Mouse (Mus musculus) urinary bladder, postnatal 36 days (tissue): ENCODE measurements around the gene Ryr2.

Experiments used
- DNase-seq, 2 experiments: peaks; one replicate each; pipeline ENCODE4 v3.0.0; 2022; ENCODE audit warnings: low spot score in 2 of 2, mixed read lengths in 1 of 2

Gene Ryr2

DNA sequence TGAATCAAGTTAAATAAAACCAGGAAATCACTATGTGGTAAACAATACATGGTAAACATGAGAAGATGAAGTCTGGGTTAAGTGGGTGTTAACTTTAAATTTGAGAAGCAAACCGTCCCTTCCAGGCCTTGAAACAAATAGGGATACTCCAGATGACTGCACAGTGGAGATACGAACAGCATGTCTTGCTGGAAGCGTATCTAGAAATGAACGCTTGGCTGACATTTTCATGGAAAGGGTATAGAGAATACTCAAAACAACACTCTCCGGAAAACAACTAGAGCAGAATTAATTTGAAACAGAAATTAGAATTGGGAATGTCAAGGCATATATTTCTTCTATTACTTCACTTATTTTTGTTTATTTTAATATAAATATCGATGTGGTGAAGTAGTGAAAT is 329.0 kb downstream of the Ryr2 start:
- DNase-seq = no peak

DNA sequence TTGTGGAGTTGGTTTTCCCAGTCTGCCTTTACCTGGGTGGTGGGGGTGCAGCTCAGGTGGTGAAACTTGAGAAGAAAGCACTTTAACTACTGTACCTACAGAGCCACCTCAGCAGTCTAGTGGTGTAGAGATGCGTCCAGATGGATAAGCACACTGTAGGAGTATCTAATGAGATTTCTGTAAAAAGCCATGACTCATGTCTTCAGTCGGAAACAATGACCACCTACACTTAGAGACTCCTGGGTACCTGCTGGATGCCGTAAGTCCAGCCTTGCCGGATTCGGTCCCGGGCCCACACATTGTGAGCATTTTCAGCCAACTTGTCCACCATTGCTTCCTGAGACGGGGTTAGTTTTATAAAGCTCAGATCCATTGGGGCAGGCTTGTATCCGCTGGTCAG is 334.6 kb downstream of the Ryr2 start:
- no peak for DNase-seq

DNA sequence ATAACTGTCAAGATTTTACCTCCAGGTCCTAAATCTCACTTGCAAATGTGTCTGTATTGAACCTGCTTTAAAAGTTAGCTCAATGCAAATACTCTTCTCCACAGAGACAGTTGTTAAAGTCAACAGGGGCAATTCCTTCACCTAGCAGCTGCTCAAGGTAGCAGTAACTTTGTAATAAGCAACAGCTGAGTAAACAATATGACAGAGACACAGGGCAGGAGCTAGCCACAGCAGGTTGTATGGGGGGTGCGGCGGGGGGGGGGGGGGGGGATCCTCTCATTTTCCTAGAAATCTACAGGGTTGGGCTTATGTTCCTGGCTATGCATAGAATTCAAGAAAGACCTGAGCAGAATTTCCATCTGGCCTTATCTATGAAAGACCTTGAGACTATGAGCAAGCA is 339.8 kb downstream of the Ryr2 start:
- no peak for DNase-seq

DNA sequence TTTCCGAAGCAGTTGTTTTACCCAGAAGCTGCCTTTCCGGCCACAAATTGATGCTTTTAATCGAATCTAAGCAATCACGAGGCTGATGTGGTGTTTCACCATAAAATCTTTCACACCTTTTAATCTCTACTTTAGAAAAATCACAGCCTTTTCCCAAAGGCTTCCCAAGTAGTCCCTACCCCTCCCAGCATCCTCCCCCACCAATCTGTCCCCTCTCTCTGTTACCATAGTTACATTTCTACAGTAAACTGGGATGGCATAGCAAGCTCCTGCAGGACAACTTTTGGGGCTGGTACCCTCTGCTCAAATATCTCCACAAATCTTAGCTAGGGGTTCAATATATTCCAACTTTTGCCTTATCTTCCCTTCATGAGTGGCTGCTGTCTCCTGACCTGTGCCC is 342.8 kb downstream of the Ryr2 start:
- no peak for DNase-seq

DNA sequence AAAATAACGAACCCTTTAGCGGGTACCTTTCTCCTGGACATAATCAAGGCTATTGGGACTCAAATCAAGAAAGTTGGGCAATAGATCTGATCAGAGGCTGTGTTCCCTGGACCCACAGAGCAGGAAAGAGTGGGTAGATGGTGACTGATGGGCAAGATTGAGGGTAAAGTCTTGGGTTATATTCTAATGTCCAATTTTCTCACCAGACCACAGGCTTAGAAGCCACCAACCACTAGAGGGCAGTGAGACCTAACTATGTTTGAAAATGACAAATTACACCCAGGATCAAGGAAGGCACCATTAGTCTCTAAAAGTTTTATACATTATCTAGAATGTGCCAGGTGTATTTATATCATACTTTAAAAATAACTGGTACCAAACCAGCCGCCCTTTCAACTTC is 343.6 kb downstream of the Ryr2 start:
- no peak for DNase-seq

DNA sequence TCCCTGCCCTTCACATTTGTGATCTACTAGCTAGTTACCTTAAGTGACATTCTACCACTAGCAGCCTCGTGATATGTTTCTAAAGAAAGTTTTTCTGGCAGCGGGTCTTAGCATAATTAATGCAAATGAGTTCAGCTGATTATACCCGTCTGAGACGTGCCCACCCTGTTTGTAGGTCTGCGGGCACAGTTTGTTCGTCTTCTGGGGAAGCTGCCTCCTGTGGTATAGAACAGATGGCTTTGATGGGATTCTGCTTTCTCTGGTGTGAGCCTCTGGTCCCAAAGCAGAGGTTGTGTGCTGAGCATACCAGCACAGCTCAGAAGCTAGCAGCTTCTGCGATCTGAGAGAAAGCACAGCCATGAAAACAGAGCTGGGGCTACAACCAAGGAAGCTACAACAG is 348.9 kb downstream of the Ryr2 start:
- no peak for DNase-seq

DNA sequence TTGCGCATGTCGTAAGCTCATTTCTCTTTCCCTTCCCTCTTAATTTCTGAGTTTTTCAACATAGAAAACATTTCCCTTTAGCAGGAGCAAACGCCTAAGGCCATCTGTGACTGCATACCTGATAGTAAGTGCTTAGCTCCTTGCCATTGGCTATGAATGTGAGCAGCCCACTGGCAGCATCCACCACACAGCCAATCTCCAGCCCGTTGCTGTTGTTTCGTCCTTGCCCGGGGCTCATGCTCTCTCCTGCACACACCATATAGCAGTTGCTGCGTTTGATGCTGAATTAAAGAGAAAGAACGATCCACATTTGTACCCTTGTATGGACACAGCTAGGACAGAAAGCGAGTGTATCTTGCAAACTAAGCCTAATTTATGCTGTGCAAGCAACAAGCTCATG is 361.3 kb downstream of the Ryr2 start:
- DNase-seq = no peak

DNA sequence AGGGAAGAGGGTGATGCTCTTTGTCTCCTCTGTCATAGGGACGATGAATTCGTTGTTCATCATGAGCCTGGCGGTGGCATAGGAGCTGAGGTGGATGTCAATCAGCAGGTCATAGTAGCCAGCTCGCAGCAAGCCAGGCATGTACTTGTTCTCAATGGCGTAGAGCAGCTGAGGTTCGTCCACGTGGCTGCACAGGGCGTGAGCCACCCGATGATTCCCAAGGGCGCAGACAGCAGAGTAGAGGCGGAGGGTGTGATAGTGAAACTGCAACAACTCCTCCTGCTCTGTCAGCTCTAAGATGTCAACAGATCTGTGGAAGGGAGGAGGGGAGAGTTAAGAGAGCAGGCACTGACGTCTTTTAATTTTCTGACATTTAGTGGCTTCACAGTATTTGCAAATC is 368.5 kb downstream of the Ryr2 start:
- no peak for DNase-seq

DNA sequence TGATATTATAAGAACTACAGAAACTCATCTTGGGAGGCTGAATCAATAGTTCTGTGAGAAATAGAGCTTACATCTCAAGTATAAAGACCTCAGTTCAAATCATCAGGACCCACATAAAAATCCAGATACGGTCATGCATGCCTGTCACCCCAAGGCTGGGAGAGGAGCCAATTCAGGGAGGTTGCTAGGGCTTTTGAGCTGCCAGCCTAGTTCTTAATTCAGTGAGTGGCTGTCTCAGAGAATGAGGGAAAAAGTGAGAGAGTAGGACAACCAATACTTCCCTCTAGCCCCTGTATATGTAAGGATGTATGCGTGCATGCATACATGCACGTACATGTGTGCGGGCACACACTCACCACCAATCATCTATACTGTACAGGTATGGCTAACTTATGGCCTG is 390.5 kb downstream of the Ryr2 start:
- DNase-seq = no peak

DNA sequence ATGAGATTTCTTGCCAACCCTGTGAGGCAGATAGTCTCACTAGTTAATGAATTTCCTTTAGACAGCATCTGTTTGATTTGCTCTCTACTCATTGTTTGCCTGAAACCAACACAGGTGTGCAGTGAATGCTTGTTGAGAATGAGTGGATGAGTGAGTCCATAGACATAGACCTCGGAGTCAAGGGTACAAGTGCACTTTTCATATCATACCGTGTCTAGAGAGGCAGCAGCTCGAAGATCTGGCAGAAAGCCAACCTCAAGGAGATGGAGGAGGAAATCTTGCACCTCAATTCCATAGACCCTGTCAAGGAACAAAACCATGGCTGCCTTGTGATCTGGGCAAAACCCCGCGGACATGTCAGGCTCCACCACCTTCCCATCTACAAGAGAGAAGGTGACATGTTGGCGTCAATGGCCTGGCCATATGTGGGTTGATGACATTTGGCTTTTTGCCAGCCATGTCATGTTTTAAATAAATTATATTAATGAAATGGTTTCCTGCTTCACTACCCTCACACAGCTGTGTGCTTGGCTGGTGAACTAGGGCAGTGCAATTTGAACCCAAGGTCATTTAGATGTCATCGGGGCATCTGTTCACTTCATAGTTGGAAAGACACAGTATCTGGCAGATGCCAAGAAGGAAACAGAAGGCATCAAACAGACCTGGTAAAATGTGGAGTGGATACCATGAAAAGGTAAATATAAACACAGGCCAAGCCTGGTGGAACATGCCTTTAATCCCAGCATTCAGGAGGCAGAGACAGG is 396.9 kb downstream of the Ryr2 start:
- DNase-seq = no peak

DNA sequence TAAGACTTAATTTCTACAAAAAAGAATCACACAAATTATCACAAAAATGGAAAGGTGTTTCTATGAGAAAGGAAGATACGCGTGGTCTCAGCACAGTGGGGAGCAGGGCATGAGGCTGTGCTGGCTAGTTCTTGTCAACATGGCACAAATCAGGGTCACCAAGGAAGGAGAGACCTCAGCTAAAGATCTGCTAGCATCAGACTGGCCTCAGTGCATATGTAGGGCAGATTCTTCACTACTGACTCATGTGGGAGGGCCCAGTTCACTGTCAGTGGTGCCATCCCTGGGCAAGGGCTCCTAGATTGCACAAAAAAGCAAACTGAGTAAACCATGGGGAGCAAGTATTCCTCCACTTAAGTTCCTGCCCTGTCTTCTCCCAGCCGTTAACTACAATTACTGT is 405.0 kb downstream of the Ryr2 start:
- DNase-seq = no peak

DNA sequence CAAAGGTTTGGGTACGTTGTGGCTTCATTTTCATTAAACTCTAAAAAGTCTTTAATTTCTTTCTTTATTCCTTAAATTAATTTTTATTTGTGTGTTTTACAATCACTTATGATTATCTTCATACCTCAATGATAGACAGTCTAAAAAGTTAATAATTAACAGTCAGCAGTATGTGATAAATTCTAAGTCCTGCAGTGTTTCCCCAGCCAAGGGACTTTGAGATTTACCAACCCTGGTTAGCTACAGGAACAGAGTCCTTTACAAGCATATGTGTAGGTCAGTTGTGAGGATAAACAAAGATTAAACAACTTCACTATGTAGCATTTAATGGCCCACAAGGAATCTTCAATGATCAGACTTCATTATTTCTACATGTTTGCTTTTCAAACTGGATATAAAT is 410.2 kb downstream of the Ryr2 start:
- DNase-seq = no peak

DNA sequence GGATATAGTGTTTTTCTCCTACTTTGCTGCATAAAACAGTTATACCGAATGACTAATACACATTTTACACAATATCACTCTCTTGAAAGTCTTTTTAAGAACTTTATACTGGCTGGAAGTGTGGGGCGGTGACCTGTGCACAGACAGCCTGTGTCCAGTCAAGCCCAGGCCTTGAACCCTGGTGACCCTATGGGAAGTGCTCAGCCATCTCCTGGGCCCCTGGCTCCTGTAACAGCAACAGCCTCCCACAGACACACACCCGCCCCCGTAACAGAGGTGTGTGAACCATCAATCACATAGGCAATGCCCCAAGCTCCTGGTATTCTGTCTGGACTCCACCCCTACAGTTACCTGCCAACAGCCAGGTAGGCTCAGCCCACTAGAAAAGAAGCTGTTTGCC is 424.9 kb downstream of the Ryr2 start:
- DNase-seq = no peak

DNA sequence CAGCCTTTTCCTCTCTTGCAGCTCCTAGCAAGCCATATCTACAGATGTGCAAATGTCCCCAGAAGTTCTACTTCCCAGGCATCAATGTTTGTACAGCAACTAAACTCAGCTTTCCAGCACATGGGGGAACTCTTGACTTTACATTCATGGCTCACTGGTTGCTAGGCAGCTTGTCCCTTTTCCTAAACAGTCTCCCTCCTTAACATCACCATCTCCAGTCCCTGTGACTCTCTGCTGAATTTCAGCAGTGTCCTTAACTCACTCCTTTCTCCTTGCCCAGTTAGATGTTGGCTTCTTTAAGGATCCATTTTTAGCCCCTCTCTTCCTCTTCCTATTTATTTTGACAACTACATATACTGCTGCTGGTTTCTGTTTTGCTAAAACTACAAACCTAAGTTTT is 443.9 kb downstream of the Ryr2 start:
- DNase-seq = no peak

DNA sequence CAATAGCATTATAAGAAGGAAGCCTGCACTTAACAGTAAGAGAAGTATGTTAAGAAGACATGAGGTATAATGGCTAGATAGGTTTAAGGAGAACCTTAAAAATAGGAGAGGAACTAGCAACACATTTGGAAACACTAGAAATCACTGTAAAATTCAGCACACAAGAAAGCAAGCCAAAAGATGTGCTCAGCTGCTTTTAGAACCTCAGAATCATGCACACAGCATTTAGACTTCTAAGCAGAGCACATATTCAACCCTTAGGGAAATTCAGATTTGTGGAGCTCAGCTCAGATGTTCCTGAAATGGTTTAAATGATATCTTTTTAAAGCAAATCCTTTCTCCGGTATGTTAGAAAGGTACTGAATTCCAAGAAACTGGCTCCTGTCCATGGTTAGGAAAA is 461.9 kb downstream of the Ryr2 start:
- no peak for DNase-seq

DNA sequence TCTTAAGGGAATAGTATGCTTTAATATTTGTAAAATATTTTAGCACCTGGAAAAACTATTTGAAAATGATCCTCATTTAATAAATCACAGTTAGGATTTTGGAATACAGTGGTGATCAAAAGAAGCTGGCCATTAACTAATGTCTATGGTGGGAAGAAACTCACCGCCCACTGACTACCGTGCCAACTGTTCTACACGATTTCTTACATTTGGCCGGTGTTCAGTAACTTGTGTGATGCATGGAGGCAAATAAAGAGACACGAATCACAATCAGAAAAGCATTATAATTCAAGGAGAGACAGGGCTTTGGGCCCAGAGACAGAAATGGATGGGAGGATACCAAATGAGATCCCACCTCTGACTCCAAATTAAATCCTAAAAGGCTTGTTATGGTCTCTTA is 470.4 kb downstream of the Ryr2 start:
- no peak for DNase-seq

DNA sequence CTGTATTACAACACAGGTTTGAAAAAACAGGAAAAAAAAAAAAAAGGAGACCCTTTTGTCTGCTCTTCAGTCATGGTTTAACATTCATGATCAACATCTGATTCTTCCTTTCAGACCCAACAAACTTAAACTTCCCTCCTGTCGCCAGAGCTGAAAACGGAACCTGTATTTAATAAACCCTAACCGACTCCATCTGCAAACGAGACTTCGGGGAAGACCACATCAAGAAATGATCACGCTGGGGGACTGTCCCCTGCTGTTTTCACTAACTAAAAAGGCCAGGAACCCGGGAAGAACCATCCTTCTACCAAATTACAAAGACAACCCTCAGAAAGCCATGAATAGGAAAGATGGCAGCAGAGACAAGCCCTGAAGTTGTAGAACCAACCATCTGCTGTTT is 482.2 kb downstream of the Ryr2 start:
- DNase-seq = no peak

DNA sequence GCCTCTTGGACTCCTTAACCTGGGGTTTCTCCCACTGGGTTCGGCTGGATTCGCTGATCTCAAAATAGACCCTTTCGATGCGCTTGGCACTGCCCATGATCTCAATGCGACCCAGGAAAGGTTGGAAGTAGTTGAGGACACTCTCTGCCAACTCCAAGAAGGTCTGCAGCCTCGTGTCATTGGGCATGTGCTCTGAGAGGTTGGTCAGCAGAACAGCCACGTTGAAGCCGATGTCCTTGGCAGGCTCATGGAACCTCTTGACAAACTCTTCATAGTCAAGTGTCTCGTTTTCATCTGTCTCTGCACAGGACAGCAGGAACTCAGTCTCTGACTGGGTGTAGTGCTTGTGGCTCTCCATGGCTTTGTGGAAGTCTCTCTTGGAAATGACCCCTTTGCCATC is 511.3 kb downstream of the Ryr2 start:
- DNase-seq = no peak

DNA sequence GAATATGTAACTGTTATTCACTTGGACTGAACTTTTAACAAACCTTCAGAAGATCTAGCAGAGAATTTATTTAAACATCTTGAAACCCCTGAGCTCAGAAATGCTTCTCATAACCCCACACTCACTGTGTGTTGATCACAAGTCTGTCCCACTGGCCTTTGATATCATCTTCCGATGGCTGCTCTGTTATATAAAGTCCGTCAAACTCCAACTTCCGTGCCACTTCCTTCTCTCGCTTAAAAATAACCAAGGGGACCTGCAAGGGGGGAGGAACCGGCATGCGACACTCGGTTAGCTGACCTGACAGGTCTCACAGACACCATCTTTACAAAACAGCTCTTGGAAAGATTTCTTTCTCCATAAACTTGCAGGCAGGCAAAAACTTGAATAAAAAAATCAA is 521.5 kb downstream of the Ryr2 start:
- no peak for DNase-seq

DNA sequence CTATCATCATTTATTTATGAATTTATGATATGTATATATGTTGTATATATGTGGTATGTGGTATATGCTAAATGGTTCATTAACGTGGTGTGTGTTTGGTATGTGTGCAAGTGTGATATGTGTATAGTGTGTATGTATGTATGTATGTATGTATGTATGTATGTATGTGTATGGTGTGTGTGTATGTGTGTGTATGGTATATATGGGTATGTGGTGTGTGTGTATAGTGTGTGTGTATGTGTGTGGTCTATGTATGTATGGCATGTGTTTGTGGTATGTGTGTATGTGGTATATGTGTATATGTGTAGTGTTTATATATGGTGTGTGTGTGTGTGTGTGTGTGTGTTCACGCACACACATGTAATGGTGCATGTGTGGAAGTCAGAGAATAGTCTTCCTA is 534.2 kb downstream of the Ryr2 start:
- DNase-seq = no peak

DNA sequence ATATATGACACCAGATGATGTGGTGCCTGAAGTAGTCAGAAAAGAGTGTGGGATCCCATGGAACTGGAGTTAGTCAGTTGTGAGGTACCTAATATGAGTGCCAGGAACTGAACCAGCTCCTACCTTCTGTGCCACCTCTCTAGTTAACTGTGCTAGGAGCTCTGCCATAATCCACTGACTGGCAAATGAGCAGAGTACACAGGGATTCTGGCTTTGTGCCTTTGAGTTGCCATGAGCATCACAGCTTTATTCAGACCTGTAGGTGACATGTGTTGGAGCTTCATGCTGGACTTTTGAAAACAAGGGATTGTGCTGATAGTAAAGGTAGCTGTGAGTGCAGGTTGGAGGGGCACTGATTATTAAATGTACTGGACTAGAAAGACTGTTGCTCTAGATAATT is 539.4 kb downstream of the Ryr2 start:
- DNase-seq = no peak

DNA sequence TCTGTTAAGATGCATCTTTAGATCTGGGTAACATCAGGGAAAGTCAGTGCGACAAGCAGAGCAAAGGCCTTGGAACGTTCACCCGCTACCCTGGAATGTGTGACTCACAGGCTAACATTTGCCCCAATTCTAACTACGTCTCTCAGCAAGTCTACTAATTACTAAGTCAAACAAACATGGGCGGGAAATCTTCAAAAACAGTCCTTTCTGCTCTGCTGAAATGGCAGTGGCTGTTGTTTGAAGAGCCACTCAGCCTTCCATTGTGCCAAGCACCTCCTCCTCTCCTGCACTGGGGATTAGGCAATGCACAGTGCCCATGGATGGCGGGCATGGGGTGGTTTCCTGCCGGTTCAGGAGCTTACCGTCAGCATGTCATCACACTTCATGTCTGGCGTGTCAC is 540.3 kb downstream of the Ryr2 start:
- DNase-seq = peak in 1 of 2 experiments; percentile 6

DNA sequence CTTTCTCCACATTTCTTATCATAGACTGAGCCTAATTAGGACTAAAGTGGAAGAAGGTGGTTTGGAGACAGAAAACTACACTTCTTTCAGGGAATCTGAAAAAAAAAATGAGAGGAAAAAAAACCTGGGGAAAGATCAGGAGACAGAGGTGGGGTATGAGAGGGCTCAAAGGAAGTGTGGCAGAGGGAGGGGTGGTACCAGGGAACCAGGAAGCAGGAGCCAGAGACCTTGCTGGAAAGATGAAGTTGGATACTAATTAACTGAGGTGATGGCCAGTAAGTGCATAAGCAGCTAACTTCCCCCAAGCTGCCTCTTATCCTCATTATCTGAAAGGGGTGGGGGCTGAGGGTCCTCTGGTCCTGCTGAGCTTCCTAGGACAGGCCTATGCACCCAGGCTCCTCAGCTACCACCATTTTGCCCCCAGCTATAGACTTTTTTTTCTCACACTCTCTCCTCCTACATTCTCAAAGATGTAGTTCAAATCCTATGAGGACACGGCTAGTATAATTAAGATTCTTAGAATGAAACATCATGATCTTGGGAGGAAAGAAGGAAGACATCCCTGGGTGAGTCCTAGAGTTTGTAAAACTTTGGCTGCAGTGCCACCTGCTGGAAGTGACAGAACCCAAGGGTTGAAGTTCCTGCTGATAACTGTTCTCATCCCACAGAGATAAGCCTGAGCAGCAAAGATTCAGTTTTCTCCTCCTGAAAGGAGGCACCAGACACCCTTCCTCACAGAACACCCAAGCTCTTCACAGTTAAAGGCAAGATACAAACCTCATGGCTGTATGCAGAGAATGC is 543.3 kb downstream of the Ryr2 start:
- DNase-seq = peak; percentile 54 to 61

DNA sequence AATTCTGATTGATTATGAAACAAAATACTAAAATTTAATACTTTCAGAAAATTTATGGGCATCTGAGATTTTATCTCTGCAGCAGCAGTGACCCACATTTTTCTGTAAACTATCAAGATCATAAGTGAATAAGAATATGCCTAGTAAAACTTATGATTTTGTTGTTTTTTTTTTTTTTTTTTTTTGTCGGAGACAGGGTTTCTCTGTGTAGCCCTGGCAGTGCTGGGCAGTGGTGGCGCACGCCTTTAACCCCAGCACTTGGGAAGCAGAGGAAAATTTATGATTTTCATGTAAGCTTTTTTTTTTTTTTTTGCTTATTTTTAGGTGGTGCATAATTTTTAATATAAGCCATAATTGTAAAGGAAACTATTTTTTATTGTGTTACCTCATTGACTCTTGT is 557.1 kb downstream of the Ryr2 start:
- DNase-seq = no peak
